Comparison of ENCODE assay signal across 8 mouse cellular contexts in genomic region chr17:14165332-14165876, GRCm38 (mm10). TPM values are rescaled to one million over a fixed set of nuclear protein-coding genes. Genes with fewer than 3 reads are reported as not detected.
DNase-seq lines count a peak whose midpoint lies in the region; ATAC-seq and TF ChIP-seq lines count a peak whose summit lies in the region.

No protein-coding gene starts in this region.

- no peak overlapping the region for H3K9ac ChIP-seq in heart, postnatal 0 days (replicated peaks; ENCODE audit: low read depth, low read length)

- 7% methylated on average over 10 of the region's 10 CpGs for WGBS in heart, postnatal 0 days
- 1% methylated on average over 10 of the region's 10 CpGs for whole genome bisulfite sequencing in midbrain, embryonic 10.5 days

- no peak overlapping the region for H3K4me3 ChIP-seq in heart, postnatal 0 days (ENCODE audit: low read depth, low read length)
- peak overlapping the region; percentile 39 for H3K4me3 ChIP-seq in midbrain, embryonic 10.5 days

- DNase-seq in cerebellum, adult 9-11 months = peak; percentile 9
- DNase-seq in cerebellum, adult 8-10 months = no peak
- DNase-seq in embryo, embryonic 11 days = peak; percentile 67
- peak; percentile 21 for DNase-seq in heart, postnatal 0 days (ENCODE audit: low spot score)
- peak; percentile 67 to 71 for DNase-seq in layer of hippocampus, adult 8-10 months (ENCODE audit: low spot score in 2 of 2)
- peak; percentile 57 for DNase-seq in midbrain, embryonic 10.5 days (ENCODE audit: low spot score)
- DNase-seq in natural killer cell, adult 2 months (ENCODE audit: low spot score in 2 of 2) = no peak
- DNase-seq in thymus, adult 18-20 months = no peak

- H3K36me3 ChIP-seq in heart, postnatal 0 days (replicated peaks; ENCODE audit: control insufficient read depth, insufficient read depth, low read length) = no peaks in the 10 kb centered on the region
- no peaks in the 10 kb centered on the region for H3K36me3 ChIP-seq in midbrain, embryonic 10.5 days

- peaks cover 32% of the 10 kb centered on the region for H3K27me3 ChIP-seq in heart, postnatal 0 days (ENCODE audit: control insufficient read depth, insufficient read depth, low read length)
- H3K27me3 ChIP-seq in midbrain, embryonic 10.5 days (ENCODE audit: low read depth, poor library complexity, severe bottlenecking) = peaks cover 59% of the 10 kb centered on the region

- TF ChIP-seq CTCF in heart, postnatal 0 days (IDR thresholded peaks at IDR 0.05; ENCODE audit: low read depth) = no peak

- TF ChIP-seq EP300 in heart, postnatal 0 days (IDR thresholded peaks at IDR 0.05; ENCODE audit: low read depth) = no peak

- peaks cover 9% of the 10 kb centered on the region; the same call in 1 of the 2 replicates for H3K4me1 ChIP-seq in heart, postnatal 0 days (ENCODE audit: control insufficient read depth, insufficient read depth)
- H3K4me1 ChIP-seq in midbrain, embryonic 10.5 days = peaks cover 60% of the 10 kb centered on the region

- no peak overlapping the region for H3K27ac ChIP-seq in heart, postnatal 0 days (ENCODE audit: low read depth)
- H3K27ac ChIP-seq in midbrain, embryonic 10.5 days (replicated peaks) = peak overlapping the region; percentile 59

- H3K9me3 ChIP-seq in heart, postnatal 0 days (replicated peaks; ENCODE audit: control insufficient read depth, low read length) = no peaks in the 10 kb centered on the region
- no peaks in the 10 kb centered on the region for H3K9me3 ChIP-seq in midbrain, embryonic 10.5 days (replicated peaks)

- ATAC-seq in heart, postnatal 0 days (ENCODE audit: insufficient read depth, low read depth) = peak; percentile 30; the same call in 1 of the 2 replicates

- 0 out of 2 replicates have a peak overlapping the region, but pooled peaks have one; percentile 1 for H3K4me2 ChIP-seq in heart, postnatal 0 days (ENCODE audit: low read depth, low read length)

RNA-seq across cellular contexts. Expression of gene Dact2, which starts 38.7 kb away (rescaled TPM):
- 2.1 and 2.5 TPM in 2 replicates for total RNA-seq in heart, postnatal 0 days (2014; rRNA removed; ENCODE audit: low replicate concordance)
- polyA plus RNA-seq in heart, postnatal 0 days (2015; fragmentation: Nextera tagmentation; extraction: Ambion mirVana) = 0.20 and 0.55 TPM in 2 replicates
- total RNA-seq in layer of hippocampus, adult 8-10 months (2022) = 10 to 100 TPM; 22.7 to 26.5 (median 24.3) TPM
- 0.42 and 0.48 TPM in 2 replicates for polyA plus RNA-seq in midbrain, embryonic 10.5 days (2016; fragmentation: Nextera tagmentation; extraction: Ambion mirVana)

Comparison
In these comparisons a context has a peak if more than half of its experiments do, and no peak if none do; other contexts are left out.
1. DNase-seq: peak in cerebellum, adult 9-11 months (single experiment), embryo, embryonic 11 days (single experiment), heart, postnatal 0 days (single experiment), layer of hippocampus, adult 8-10 months (2 of 2) and midbrain, embryonic 10.5 days (single experiment); none in cerebellum, adult 8-10 months (single experiment), natural killer cell, adult 2 months (0 of 2) and thymus, adult 18-20 months (0 of 2).